Mouse (Mus musculus) midbrain, embryonic 12.5 days (tissue): Measurements from ENCODE around the gene Kcnk10. TPM values are rescaled to one million over a fixed set of nuclear protein-coding genes. Genes with fewer than 3 reads are reported as not detected.

Experiments
- polyA plus RNA-seq: library from polyadenylated mRNA; unstranded; fragments of >200 nt; fragmentation: Nextera tagmentation; extraction: Ambion mirVana; gene quantifications from 2 replicates; pipeline ENCODE4 v1.2.1, GENCODE M21; 2016

Gene Kcnk10
- polyA plus RNA-seq, 1 experiment from 2014 or later, result 49.5 TPM

Other genes starting within 250 kb of the Kcnk10 start
- gene Spata7, start 49.8 kb upstream of the Kcnk10 start, polyA plus RNA-seq, result 24.2 and 26.0 TPM in 2 replicates
- gene Ptpn21, start 159.1 kb upstream of the Kcnk10 start, polyA plus RNA-seq, result 9.3 and 9.8 TPM in 2 replicates
- 157 and 161 TPM in 2 replicates for gene Zc3h14, start 168.7 kb upstream of the Kcnk10 start, polyA plus RNA-seq